Mouse (Mus musculus): ENCODE data around the gene Olfr543.

Gene Olfr543

GRCm38 (mm10) chr7:102476601-102477000 is 4.9 kb downstream of the Olfr543 start:
- DNase-seq (ENCODE audit: low spot score in 2 of 2), result no peak

- DNase-seq (ENCODE audit: low spot score in 2 of 2), result no peak
These were observed 8.8 kb downstream of the Olfr543 start for GRCm38 (mm10) chr7:102472675-102473074.

GRCm38 (mm10) chr7:102467566-102467965 is 13.9 kb downstream of the Olfr543 start:
- DNase-seq (ENCODE audit: low spot score in 2 of 2), result no peak

- no peak for DNase-seq (ENCODE audit: low spot score in 2 of 2)
These were observed 22.7 kb downstream of the Olfr543 start for GRCm38 (mm10) chr7:102458618-102459380.

GRCm38 (mm10) chr7:102446438-102446837 is 35.0 kb downstream of the Olfr543 start:
- DNase-seq (ENCODE audit: low spot score in 2 of 2), result no peak

- DNase-seq (ENCODE audit: low spot score in 2 of 2), result no peak
These were observed 37.2 kb downstream of the Olfr543 start for GRCm38 (mm10) chr7:102444301-102444700.

- no peak for DNase-seq (ENCODE audit: low spot score in 2 of 2)
These were observed 39.0 kb downstream of the Olfr543 start for GRCm38 (mm10) chr7:102442432-102442831.

- peak; percentile 98 for DNase-seq (ENCODE audit: low spot score in 2 of 2)
These were observed 39.7 kb downstream of the Olfr543 start, which contains the start of gene Rrm1 for GRCm38 (mm10) chr7:102441657-102442391. Rrm1 (plus strand) TSS chr7:102441695.

GRCm38 (mm10) chr7:102440822-102441656 is 40.4 kb downstream of the Olfr543 start:
- no peak for DNase-seq (ENCODE audit: low spot score in 2 of 2)

- DNase-seq (ENCODE audit: low spot score in 2 of 2), result no peak
These were observed 47.1 kb downstream of the Olfr543 start for GRCm38 (mm10) chr7:102434344-102434743.
